In the genomic region with DNA sequence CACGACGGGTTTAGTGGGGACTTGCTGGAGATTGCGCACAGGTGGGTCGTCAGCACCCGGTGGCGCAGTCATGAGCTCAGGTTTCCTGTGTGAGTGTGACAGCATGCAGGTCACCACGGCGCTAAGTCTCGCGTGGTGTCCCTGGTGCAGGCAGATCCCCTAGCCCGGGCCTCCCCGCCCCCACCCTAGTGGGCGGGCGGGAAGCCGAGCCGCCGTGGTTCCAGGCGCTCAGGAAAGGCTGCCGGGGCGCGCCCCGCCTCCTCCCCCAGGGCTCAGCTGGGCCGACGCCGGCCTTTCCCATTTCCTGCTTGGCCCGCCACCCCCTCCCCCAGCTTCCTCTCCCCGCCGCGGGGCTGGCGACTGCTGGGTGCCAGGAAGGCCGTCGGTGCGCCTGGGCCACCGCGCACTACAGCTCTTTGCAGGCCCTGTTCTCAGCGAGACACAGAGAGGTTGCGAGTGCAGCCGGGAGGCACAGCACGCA, we compare ENCODE assay signal across 9 mouse cellular contexts. TPM values are rescaled to one million over a fixed set of nuclear protein-coding genes. Genes with fewer than 3 reads are reported as not detected.
A peak's percentile ranks its signal among the peaks of the same experiment; 100 is the strongest.
DNase-seq lines count a peak whose midpoint lies in the region; ATAC-seq and TF ChIP-seq lines count a peak whose summit lies in the region.
"Had no signal": no experiment of that assay in that cellular context is flagged by ENCODE, and none has a peak within 500 bp of the region (broad histone marks: within the 10 kb centered on the region; RNA-seq: fewer than 3 reads in every experiment).

No protein-coding gene starts in this region.

- peaks cover 4% of the 10 kb centered on the region; the same call in 1 of the 2 replicates for H3K27me3 ChIP-seq in forebrain, embryonic 15.5 days

- 0 out of 2 replicates have a peak, but pooled peaks have one; percentile 71 for TF ChIP-seq POLR2A in bone marrow macrophage, adult 2 months (IDR thresholded peaks at IDR 0.05; ENCODE audit: borderline replicate concordance, low read depth, low read length)

- peak overlapping the region; percentile 63 for H3K4me2 ChIP-seq in forebrain, embryonic 15.5 days (replicated peaks)

- no peaks in the 10 kb centered on the region for H3K36me3 ChIP-seq in ES-E14 (ENCODE audit: control insufficient read depth, insufficient read depth, low read length, poor library complexity, severe bottlenecking)
- no peaks in the 10 kb centered on the region for H3K36me3 ChIP-seq in forebrain, embryonic 15.5 days

- peak; percentile 27 for ATAC-seq in forebrain, embryonic 15.5 days (replicated peaks)
- ATAC-seq in hematopoietic stem cell, adult 5-6 weeks (replicated peaks in 1 of 2; ENCODE audit: insufficient read depth in 1 of 2, low FRiP score in 2 of 2, low TSS enrichment in 1 of 2, low read depth in 1 of 2, poor library complexity in 2 of 2, severe bottlenecking in 2 of 2), result peak; percentile 9 to 44

- in situ Hi-C loops in ES-E14 (cut with MboI; ENCODE audit: low sequenced_read_pairs in 2 of 2, unreplicated experiment in 2 of 2), result no loop called here

- peak; percentile 89 for DNase-seq in ES-E14 (ENCODE audit: low read depth, low spot score)
- peak; percentile 90 for DNase-seq in layer of hippocampus, adult 9-11 months
- DNase-seq in lung, postnatal 36 days, result peak; percentile 94
- DNase-seq in ovary, postnatal 36 days (ENCODE audit: low spot score), result peak; percentile 88
- peak; percentile 89 for DNase-seq in urinary bladder, postnatal 14 days (ENCODE audit: low spot score)

- WGBS in forebrain, embryonic 15.5 days, result under 1% methylated on average over 39 of the region's 39 CpGs

- TF ChIP-seq CTCF in bone marrow macrophage, adult 2 months (IDR thresholded peaks at IDR 0.05; ENCODE audit: low read depth, low read length), result no peak

- no peaks in the 10 kb centered on the region for H3K9me3 ChIP-seq in ES-E14 (ENCODE audit: control insufficient read depth, insufficient read depth, low read depth, low read length)
- no peaks in the 10 kb centered on the region for H3K9me3 ChIP-seq in forebrain, embryonic 15.5 days

- peak overlapping the region; percentile 98 for H3K27ac ChIP-seq in ES-E14 (ENCODE audit: insufficient read depth, low read depth, low read length, poor library complexity, severe bottlenecking)
- H3K27ac ChIP-seq in bone marrow macrophage, adult 2 months (ENCODE audit: insufficient read depth, low read depth, low read length), result peak overlapping the region; percentile 99
- peak overlapping the region; percentile 70 for H3K27ac ChIP-seq in forebrain, embryonic 15.5 days (replicated peaks)

- peaks cover 0 to 20% of the 10 kb centered on the region in 2 experiments; a peak in 2 of 4 replicates for H3K4me1 ChIP-seq in ES-E14 (ENCODE audit: control insufficient read depth in 2 of 2, insufficient read depth in 2 of 2, low read length in 2 of 2, poor library complexity in 1 of 2)
- H3K4me1 ChIP-seq in bone marrow macrophage, adult 2 months (ENCODE audit: control insufficient read depth, insufficient read depth, low read length), result peaks cover 38% of the 10 kb centered on the region
- H3K4me1 ChIP-seq in forebrain, embryonic 15.5 days, result peaks cover 53% of the 10 kb centered on the region

- H3K9ac ChIP-seq in ES-E14 (ENCODE audit: insufficient read depth, low read depth, low read length, poor library complexity, severe bottlenecking), result peak overlapping the region; percentile 83
- peak overlapping the region; percentile 36 for H3K9ac ChIP-seq in forebrain, embryonic 15.5 days (replicated peaks)

- peak overlapping the region; percentile 78 to 99 for H3K4me3 ChIP-seq in ES-E14 (ENCODE audit: insufficient read depth in 1 of 2, low read depth in 1 of 2, low read length in 2 of 2, poor library complexity in 1 of 2, severe bottlenecking in 1 of 2)
- peak overlapping the region; percentile 84 for H3K4me3 ChIP-seq in bone marrow macrophage, adult 2 months (ENCODE audit: insufficient read depth, low read length)
- peak overlapping the region; percentile 37 for H3K4me3 ChIP-seq in forebrain, embryonic 15.5 days

TF ChIP-seq in ES-E14, 5 proteins besides CTCF, POLR2A, EP300 and RAD21:
- TF ChIP-seq ZC3H11A (IDR thresholded peaks at IDR 0.05; ENCODE audit: borderline replicate concordance, low read depth, low read length) (no peak), CHD2 (IDR thresholded peaks at IDR 0.05; ENCODE audit: low read depth, low read length) (peak; percentile 60; the same call in 1 of the 2 replicates)
TF ChIP-seq in ES-E14: peak in this region for 1.

RNA-seq across cellular contexts. Expression of a gene that starts 0.7 kb away (rescaled TPM):
- total RNA-seq in ES-E14 (2012; rRNA removed), result 85.5 and 142 TPM in 2 replicates
- 106 and 123 TPM in 2 replicates for polyA plus RNA-seq in bone marrow macrophage, adult 2 months (2012; ENCODE audit: insufficient read depth, insufficient read length, missing spikeins)
- 114 TPM in 2 replicates for polyA plus RNA-seq in forebrain, embryonic 15.5 days (2015; fragmentation: Nextera tagmentation; extraction: Ambion mirVana)
- total RNA-seq in hematopoietic stem cell, adult 5-6 weeks (2017), result 24.8 and 88.6 TPM in 2 replicates

RNA-seq across cellular contexts. Expression of a gene that starts 6.5 kb away (rescaled TPM):
- total RNA-seq in ES-E14 (2012; rRNA removed), result 0.13 TPM in 1 of 2 replicates, not detected in the other
- polyA plus RNA-seq in bone marrow macrophage, adult 2 months (2012; ENCODE audit: insufficient read depth, insufficient read length, missing spikeins), result 185 and 197 TPM in 2 replicates
- polyA plus RNA-seq in forebrain, embryonic 15.5 days (2015; fragmentation: Nextera tagmentation; extraction: Ambion mirVana), result 0.74 and 1.3 TPM in 2 replicates
- 1.7 and 2.3 TPM in 2 replicates for total RNA-seq in hematopoietic stem cell, adult 5-6 weeks (2017)

RNA-seq across cellular contexts. Expression of a gene that starts 15.2 kb away (rescaled TPM):
- 161 and 250 TPM in 2 replicates for total RNA-seq in ES-E14 (2012; rRNA removed)
- 36.0 and 41.4 TPM in 2 replicates for polyA plus RNA-seq in bone marrow macrophage, adult 2 months (2012; ENCODE audit: insufficient read depth, insufficient read length, missing spikeins)
- 116 TPM in 2 replicates for polyA plus RNA-seq in forebrain, embryonic 15.5 days (2015; fragmentation: Nextera tagmentation; extraction: Ambion mirVana)
- total RNA-seq in hematopoietic stem cell, adult 5-6 weeks (2017), result 20.4 and 26.0 TPM in 2 replicates

RNA-seq across cellular contexts. Expression of a gene that starts 22.8 kb away (rescaled TPM):
- 7.0 and 18.8 TPM in 2 replicates for total RNA-seq in ES-E14 (2012; rRNA removed)
- polyA plus RNA-seq in bone marrow macrophage, adult 2 months (2012; ENCODE audit: insufficient read depth, insufficient read length, missing spikeins), result 3.3 and 4.9 TPM in 2 replicates
- polyA plus RNA-seq in forebrain, embryonic 15.5 days (2015; fragmentation: Nextera tagmentation; extraction: Ambion mirVana), result not detected in 2 replicates
- total RNA-seq in hematopoietic stem cell, adult 5-6 weeks (2017), result 1.7 TPM in 1 of 2 replicates, not detected in the other
- total RNA-seq: left cerebral cortex, adult 18-20 months had no signal

RNA-seq across cellular contexts. Expression of a gene that starts 50.8 kb away (rescaled TPM):
- total RNA-seq in ES-E14 (2012; rRNA removed), result 15.5 and 21.4 TPM in 2 replicates
- polyA plus RNA-seq in bone marrow macrophage, adult 2 months (2012; ENCODE audit: insufficient read depth, insufficient read length, missing spikeins), result 33.0 and 35.2 TPM in 2 replicates
- polyA plus RNA-seq in forebrain, embryonic 15.5 days (2015; fragmentation: Nextera tagmentation; extraction: Ambion mirVana), result 63.6 and 70.2 TPM in 2 replicates
- 5.5 and 8.2 TPM in 2 replicates for total RNA-seq in hematopoietic stem cell, adult 5-6 weeks (2017)

Comparison
In these comparisons a context has a peak if more than half of its experiments do, and no peak if none do; other contexts are left out.
1. Peak in every context shown above with its lines: DNase-seq, ATAC-seq, H3K4me3 ChIP-seq and H3K27ac ChIP-seq.
2. H3K4me3 ChIP-seq: peak in every context shown above with its lines; median percentile 88 in ES-E14; 84 in bone marrow macrophage, adult 2 months; 37 in forebrain, embryonic 15.5 days.